Mouse (Mus musculus) layer of hippocampus, postnatal 14 days (tissue): ENCODE data around the gene Mgmt. TPM values are rescaled to one million over a fixed set of nuclear protein-coding genes. Genes with fewer than 3 reads are reported as not detected.

Experiments used
- DNase-seq, 2 experiments: peaks; one replicate each; pipeline ENCODE4 v3.0.0; 2021 to 2022; ENCODE audit warnings: low spot score in 2 of 2, mixed read lengths in 1 of 2
- long read RNA-seq, 2 experiments: library from polyadenylated mRNA; stranded (forward); transcript quantifications; one replicate each; pipeline ENCODE4 v2.0.0; 2021
- total RNA-seq, 2 experiments: library from RNA; stranded (reverse); gene quantifications; 2 replicates each; pipeline ENCODE4 v1.2.3; 2021

Gene Mgmt
- total RNA-seq = under 1 TPM; 0.60 to 0.90 TPM
- long read RNA-seq, experiment 1, partial matches to known transcripts = 0 of 1 reads
- long read RNA-seq, experiment 1, other reads (novel, unspliced or antisense) = 1 of 1 reads
- long read RNA-seq, experiment 2, partial matches to known transcripts = 0 of 1 reads
- long read RNA-seq, experiment 2, other reads (novel, unspliced or antisense) = 0 of 1 reads

GRCm38 (mm10) chr7:136894106-136894986 is at the start of gene Mgmt:
Mgmt (plus strand) TSS chr7:136894614.
- peak; percentile 66 to 85 for DNase-seq

GRCm38 (mm10) chr7:136844835-136845234 is 49.6 kb upstream of the Mgmt start:
- no peak for DNase-seq

- DNase-seq = no peak
Measured at GRCm38 (mm10) chr7:136845321-136845720, 49.1 kb upstream of the Mgmt start.

- DNase-seq = no peak
Measured at GRCm38 (mm10) chr7:136846086-136846620, 48.3 kb upstream of the Mgmt start.

GRCm38 (mm10) chr7:136847601-136848000 is 46.8 kb upstream of the Mgmt start:
- DNase-seq = no peak

- DNase-seq = no peak
Measured at GRCm38 (mm10) chr7:136848761-136849160, 45.7 kb upstream of the Mgmt start.

- DNase-seq = no peak
Measured at GRCm38 (mm10) chr7:136849811-136850210, 44.6 kb upstream of the Mgmt start.

GRCm38 (mm10) chr7:136850339-136850738 is 44.1 kb upstream of the Mgmt start:
- no peak for DNase-seq

- DNase-seq = no peak
Measured at GRCm38 (mm10) chr7:136851946-136852345, 42.5 kb upstream of the Mgmt start.

GRCm38 (mm10) chr7:136852721-136853120 is 41.7 kb upstream of the Mgmt start:
- no peak for DNase-seq

- DNase-seq = no peak
Measured at GRCm38 (mm10) chr7:136864677-136865463, 29.5 kb upstream of the Mgmt start.

GRCm38 (mm10) chr7:136865876-136866275 is 28.5 kb upstream of the Mgmt start:
- no peak for DNase-seq

- no peak for DNase-seq
Measured at GRCm38 (mm10) chr7:136866535-136866934, 27.9 kb upstream of the Mgmt start.

- no peak for DNase-seq
Measured at GRCm38 (mm10) chr7:136871535-136871934, 22.9 kb upstream of the Mgmt start.

- DNase-seq = peak; percentile 19 to 32
Measured at GRCm38 (mm10) chr7:136872059-136872458, 22.4 kb upstream of the Mgmt start.

GRCm38 (mm10) chr7:136874396-136874795 is 20.0 kb upstream of the Mgmt start:
- DNase-seq = no peak

GRCm38 (mm10) chr7:136880386-136880785 is 14.0 kb upstream of the Mgmt start:
- DNase-seq = peak; percentile 11 to 26

- no peak for DNase-seq
Measured at GRCm38 (mm10) chr7:136888161-136888560, 6.3 kb upstream of the Mgmt start.

GRCm38 (mm10) chr7:136895356-136895755 is 942 bp downstream of the Mgmt start:
- no peak for DNase-seq

- no peak for DNase-seq
Measured at GRCm38 (mm10) chr7:136895851-136896250, 1.4 kb downstream of the Mgmt start.

- DNase-seq = no peak
Measured at GRCm38 (mm10) chr7:136897481-136897880, 3.1 kb downstream of the Mgmt start.
